Mouse (Mus musculus): ENCODE measurements around the gene Gpx8. TPM values are rescaled to one million over a fixed set of nuclear protein-coding genes. Genes with fewer than 3 reads are reported as not detected.

Gene Gpx8
- 76.4 and 132 TPM in 2 replicates for polyA plus RNA-seq (2012; rRNA removed)
- 218 and 220 TPM in 2 replicates for polyA plus RNA-seq (2014; fragmentation: Nextera tagmentation; extraction: Ambion mirVana)

DNA sequence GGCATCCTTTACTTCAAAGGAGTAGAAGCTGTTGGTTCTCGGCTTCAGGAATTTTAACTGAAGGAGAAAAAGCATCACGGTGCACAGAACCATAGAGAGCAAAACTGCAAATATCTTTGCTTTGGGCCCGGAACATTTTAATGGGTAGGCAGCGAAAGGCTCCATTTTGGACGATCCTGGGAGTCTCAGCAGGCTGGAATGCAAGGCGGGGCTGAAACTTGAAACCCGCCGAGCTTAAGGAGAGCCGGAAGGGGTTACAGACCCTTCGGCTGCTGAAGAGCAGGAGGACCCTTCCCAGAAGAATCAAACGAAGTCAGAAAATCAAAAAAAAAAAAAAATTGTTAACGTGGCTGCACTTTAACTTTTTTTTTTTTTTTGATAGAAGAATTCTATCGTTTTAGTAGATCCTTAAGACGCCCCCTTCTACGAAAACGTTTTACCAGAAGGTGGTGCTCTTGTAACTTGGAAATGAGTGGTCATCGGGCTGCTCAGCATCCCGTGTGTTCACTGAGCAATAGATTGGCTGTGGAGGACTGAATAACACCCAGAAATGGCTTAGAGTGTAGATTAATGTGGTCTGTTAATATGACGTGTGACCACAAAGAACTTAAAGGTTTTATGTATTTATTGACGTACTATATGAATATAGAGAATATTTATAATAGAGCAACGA lies at the start of gene Gpx8:
Gpx8 (minus strand) TSS at position 200 of the 673 bp plus-strand sequence.
- WGBS, result 4% methylated on average over 21 of the region's 21 CpGs

DNA sequence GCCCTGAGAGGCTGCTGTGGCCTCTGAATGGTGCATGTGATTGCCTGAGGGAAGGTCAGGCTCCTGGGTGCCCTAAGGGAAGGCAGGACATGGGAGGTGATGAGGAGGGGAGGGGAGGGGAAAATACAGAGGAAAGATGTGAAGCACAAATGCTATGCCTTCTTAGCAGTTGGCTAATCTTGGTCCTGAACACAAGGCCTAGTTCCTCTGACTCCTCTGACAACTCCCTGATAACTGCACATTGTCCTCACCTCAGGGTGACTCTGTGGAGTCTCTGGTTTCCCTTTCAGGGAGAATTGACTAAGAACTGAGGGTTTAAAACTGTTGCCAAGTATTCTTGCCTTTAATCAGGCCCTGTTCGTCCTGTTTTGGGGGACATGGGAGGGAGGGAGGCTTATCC lies 48.4 kb upstream of the Gpx8 start:
- no peak overlapping the region for H3K4me2 ChIP-seq (replicated peaks; ENCODE audit: low read depth, low read length, severe bottlenecking)
- no peak for TF ChIP-seq POLR2A (IDR thresholded peaks at IDR 0.05; ENCODE audit: borderline replicate concordance, extremely low read depth, insufficient read depth, insufficient read length)
- ATAC-seq (ENCODE audit: low FRiP score, low read depth) (no peak), DNase-seq (ENCODE audit: low spot score) (no peak)
- H3K4me1 ChIP-seq (ENCODE audit: control insufficient read depth, insufficient read depth, low read length), result no peaks in the 10 kb centered on the region
- no peak overlapping the region for H3K4me3 ChIP-seq (replicated peaks; ENCODE audit: low read length)
- no peaks in the 10 kb centered on the region for H3K9me3 ChIP-seq (ENCODE audit: control insufficient read depth, low read length)
- no peaks in the 10 kb centered on the region for H3K27me3 ChIP-seq (ENCODE audit: control insufficient read depth, insufficient read depth, low read length)
- no peak overlapping the region for H3K9ac ChIP-seq (ENCODE audit: low read depth, low read length, severe bottlenecking)
- 44% methylated on average over 1 of the region's 1 CpGs for WGBS
- no peak overlapping the region for H3K27ac ChIP-seq (replicated peaks; ENCODE audit: low read depth, low read length)
- H3K36me3 ChIP-seq (ENCODE audit: control insufficient read depth, insufficient read depth, low read length), result no peaks in the 10 kb centered on the region

More for the DNA sequence above, at the start of gene Gpx8:
- DNase-seq (ENCODE audit: low spot score) (peak; percentile 91), ATAC-seq (ENCODE audit: low FRiP score, low read depth) (peak; percentile 93)
- Histone ChIP-seq H3K9ac (ENCODE audit: low read depth, low read length, severe bottlenecking) (peak within 1 kb of the TSS; percentile 72), H3K4me2 (replicated peaks; ENCODE audit: low read depth, low read length, severe bottlenecking) (peak within 1 kb of the TSS; percentile 59), H3K27me3 (ENCODE audit: control insufficient read depth, insufficient read depth, low read length) (no peaks in the 10 kb centered on the region), H3K36me3 (ENCODE audit: control insufficient read depth, insufficient read depth, low read length) (peaks cover 18% of the 10 kb centered on the region), H3K9me3 (ENCODE audit: control insufficient read depth, low read length) (no peaks in the 10 kb centered on the region), H3K4me3 (replicated peaks; ENCODE audit: low read length) (peak within 1 kb of the TSS; percentile 65), H3K27ac (replicated peaks; ENCODE audit: low read depth, low read length) (peak within 1 kb of the TSS; percentile 87), H3K4me1 (ENCODE audit: control insufficient read depth, insufficient read depth, low read length) (peaks cover 10% of the 10 kb centered on the region)
- no peak for TF ChIP-seq POLR2A (IDR thresholded peaks at IDR 0.05; ENCODE audit: borderline replicate concordance, extremely low read depth, insufficient read depth, insufficient read length)

DNA sequence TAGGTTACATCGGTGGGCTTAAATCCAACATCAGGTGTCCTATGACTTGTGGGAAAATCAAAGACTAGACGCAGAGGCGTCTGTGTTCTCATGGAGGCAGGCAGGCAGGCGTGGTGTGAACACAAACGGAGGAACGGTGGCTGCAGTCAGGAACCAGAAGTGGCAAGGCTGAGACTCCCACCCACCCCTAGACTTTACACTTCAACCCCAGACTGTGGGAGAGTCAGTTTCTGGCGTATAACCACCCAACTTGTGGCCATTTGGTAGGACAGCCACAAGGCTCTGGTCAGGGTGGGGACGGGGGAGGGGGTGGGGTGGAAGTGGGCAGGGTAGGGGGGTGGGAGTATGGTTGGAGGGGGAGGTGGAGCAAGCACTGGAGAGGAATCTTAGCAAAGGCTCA lies 44.3 kb upstream of the Gpx8 start:
- Histone ChIP-seq H3K27me3 (ENCODE audit: control insufficient read depth, insufficient read depth, low read length) (no peaks in the 10 kb centered on the region), H3K4me2 (replicated peaks; ENCODE audit: low read depth, low read length, severe bottlenecking) (no peak overlapping the region), H3K9me3 (ENCODE audit: control insufficient read depth, low read length) (no peaks in the 10 kb centered on the region), H3K9ac (ENCODE audit: low read depth, low read length, severe bottlenecking) (no peak overlapping the region), H3K4me1 (ENCODE audit: control insufficient read depth, insufficient read depth, low read length) (no peaks in the 10 kb centered on the region), H3K27ac (replicated peaks; ENCODE audit: low read depth, low read length) (no peak overlapping the region), H3K4me3 (replicated peaks; ENCODE audit: low read length) (no peak overlapping the region), H3K36me3 (ENCODE audit: control insufficient read depth, insufficient read depth, low read length) (no peaks in the 10 kb centered on the region)
- no peak for DNase-seq (ENCODE audit: low spot score)
- 59% methylated on average over 8 of the region's 8 CpGs for WGBS
- TF ChIP-seq POLR2A (IDR thresholded peaks at IDR 0.05; ENCODE audit: borderline replicate concordance, extremely low read depth, insufficient read depth, insufficient read length), result no peak
- no peak for ATAC-seq (ENCODE audit: low FRiP score, low read depth)

DNA sequence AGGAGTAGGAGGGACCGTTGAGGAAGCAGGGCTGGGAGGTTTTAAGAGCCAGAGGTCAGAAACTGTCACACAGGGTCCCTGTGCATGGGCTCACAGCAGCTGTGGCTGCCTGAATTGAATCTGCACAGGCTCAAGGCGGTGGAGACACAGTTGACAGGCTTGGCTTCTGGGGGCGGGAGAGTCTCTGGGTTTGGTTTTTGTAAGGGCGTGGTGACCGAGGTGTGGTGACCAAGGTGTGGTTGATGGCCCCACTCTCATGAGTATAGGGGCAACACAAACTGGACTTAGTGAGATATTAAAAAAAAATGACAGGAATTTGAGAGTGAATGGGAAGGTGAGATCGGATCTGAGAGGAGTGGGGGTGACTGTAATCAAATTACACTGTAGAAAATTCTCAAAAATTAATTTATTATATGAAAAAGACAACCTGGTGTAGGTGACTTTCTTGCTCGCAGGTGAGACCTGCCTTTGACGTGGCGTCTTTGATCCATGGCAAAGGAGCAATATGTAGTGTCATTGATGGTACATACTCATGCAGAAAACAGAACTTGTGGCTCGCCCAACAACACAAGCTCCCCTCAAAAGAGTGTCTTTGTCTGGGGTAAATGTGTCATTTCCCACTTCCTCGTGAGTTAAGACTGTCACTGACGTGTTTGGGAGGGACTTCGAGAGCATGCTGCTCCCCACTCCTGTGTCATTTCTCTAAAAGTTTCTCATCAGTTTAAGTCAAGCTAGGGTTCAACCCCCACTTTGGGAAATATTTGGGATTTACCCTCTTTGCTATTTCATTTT lies 41.2 kb upstream of the Gpx8 start:
- Histone ChIP-seq H3K9me3 (ENCODE audit: control insufficient read depth, low read length) (no peaks in the 10 kb centered on the region), H3K4me2 (replicated peaks; ENCODE audit: low read depth, low read length, severe bottlenecking) (no peak overlapping the region), H3K4me1 (ENCODE audit: control insufficient read depth, insufficient read depth, low read length) (no peaks in the 10 kb centered on the region), H3K27ac (replicated peaks; ENCODE audit: low read depth, low read length) (no peak overlapping the region), H3K27me3 (ENCODE audit: control insufficient read depth, insufficient read depth, low read length) (no peaks in the 10 kb centered on the region), H3K9ac (ENCODE audit: low read depth, low read length, severe bottlenecking) (no peak overlapping the region), H3K4me3 (replicated peaks; ENCODE audit: low read length) (no peak overlapping the region), H3K36me3 (ENCODE audit: control insufficient read depth, insufficient read depth, low read length) (no peaks in the 10 kb centered on the region)
- DNase-seq (ENCODE audit: low spot score) (no peak), ATAC-seq (ENCODE audit: low FRiP score, low read depth) (no peak)
- no peak for TF ChIP-seq POLR2A (IDR thresholded peaks at IDR 0.05; ENCODE audit: borderline replicate concordance, extremely low read depth, insufficient read depth, insufficient read length)
- 74% methylated on average over 13 of the region's 13 CpGs for WGBS

DNA sequence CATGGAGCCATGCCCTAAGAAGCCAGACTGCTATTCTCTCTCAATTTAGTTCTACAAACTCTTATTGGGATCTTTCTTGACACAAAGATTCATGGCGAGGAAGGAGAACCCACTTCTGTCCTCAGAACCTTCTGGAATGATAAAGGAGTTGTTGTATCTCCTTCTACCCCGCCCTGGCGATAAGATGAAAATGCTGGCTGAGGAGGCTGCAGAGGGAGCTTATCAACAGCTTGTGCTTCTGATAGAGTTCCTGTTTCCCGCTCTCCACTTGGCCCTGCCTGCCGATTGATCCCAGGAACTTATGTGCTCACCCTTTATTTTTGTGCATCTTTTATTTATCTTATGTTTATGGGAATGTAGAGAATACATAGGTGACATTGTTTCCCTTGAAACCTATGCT lies 38.5 kb upstream of the Gpx8 start:
- no peak overlapping the region for H3K27ac ChIP-seq (replicated peaks; ENCODE audit: low read depth, low read length)
- H3K4me1 ChIP-seq (ENCODE audit: control insufficient read depth, insufficient read depth, low read length), result no peaks in the 10 kb centered on the region
- H3K9ac ChIP-seq (ENCODE audit: low read depth, low read length, severe bottlenecking), result no peak overlapping the region
- 80% methylated on average over 5 of the region's 5 CpGs for WGBS
- H3K4me3 ChIP-seq (replicated peaks; ENCODE audit: low read length), result no peak overlapping the region
- H3K27me3 ChIP-seq (ENCODE audit: control insufficient read depth, insufficient read depth, low read length), result no peaks in the 10 kb centered on the region
- H3K4me2 ChIP-seq (replicated peaks; ENCODE audit: low read depth, low read length, severe bottlenecking), result no peak overlapping the region
- no peaks in the 10 kb centered on the region for H3K9me3 ChIP-seq (ENCODE audit: control insufficient read depth, low read length)
- TF ChIP-seq POLR2A (IDR thresholded peaks at IDR 0.05; ENCODE audit: borderline replicate concordance, extremely low read depth, insufficient read depth, insufficient read length), result no peak
- no peak for DNase-seq (ENCODE audit: low spot score)
- ATAC-seq (ENCODE audit: low FRiP score, low read depth), result no peak
- no peaks in the 10 kb centered on the region for H3K36me3 ChIP-seq (ENCODE audit: control insufficient read depth, insufficient read depth, low read length)
